Mouse (Mus musculus): ENCODE measurements around the gene Zc3h4.

Gene Zc3h4

GRCm38 (mm10) chr7:16433352-16433971, 32.8 kb downstream of the Zc3h4 start:
- DNase-seq (ENCODE audit: low spot score): no peak

DNA sequence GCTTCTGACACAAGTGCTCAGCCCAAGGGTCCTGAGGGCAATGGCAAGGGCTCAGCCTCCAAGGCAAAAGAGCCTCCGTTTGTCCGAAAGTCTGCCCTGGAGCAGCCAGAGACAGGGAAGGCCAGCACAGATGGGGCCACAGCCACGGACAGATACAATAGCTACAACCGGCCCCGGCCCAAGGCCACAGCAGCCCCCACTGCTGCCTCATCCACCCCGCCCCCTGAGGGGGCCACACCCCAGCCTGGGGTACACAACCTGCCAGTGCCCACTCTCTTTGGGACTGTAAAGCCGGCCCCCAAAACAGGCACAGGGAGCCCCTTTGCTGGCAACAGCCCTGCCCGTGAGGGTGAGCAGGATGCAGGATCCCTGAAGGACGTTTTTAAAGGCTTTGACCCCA, 34.4 kb downstream of the Zc3h4 start:
- DNase-seq (ENCODE audit: low spot score): no peak

GRCm38 (mm10) chr7:16441241-16441640, 40.5 kb downstream of the Zc3h4 start:
- no peak for DNase-seq (ENCODE audit: low spot score)

GRCm38 (mm10) chr7:16451656-16452055, 50.9 kb downstream of the Zc3h4 start:
- no peak for DNase-seq (ENCODE audit: low spot score)

GRCm38 (mm10) chr7:16452587-16453073, 51.9 kb downstream of the Zc3h4 start, which contains the start of gene Tmem160:
Gene Tmem160, plus strand, starts transcription at chr7:16452779.
- DNase-seq (ENCODE audit: low spot score): peak; percentile 70

DNA sequence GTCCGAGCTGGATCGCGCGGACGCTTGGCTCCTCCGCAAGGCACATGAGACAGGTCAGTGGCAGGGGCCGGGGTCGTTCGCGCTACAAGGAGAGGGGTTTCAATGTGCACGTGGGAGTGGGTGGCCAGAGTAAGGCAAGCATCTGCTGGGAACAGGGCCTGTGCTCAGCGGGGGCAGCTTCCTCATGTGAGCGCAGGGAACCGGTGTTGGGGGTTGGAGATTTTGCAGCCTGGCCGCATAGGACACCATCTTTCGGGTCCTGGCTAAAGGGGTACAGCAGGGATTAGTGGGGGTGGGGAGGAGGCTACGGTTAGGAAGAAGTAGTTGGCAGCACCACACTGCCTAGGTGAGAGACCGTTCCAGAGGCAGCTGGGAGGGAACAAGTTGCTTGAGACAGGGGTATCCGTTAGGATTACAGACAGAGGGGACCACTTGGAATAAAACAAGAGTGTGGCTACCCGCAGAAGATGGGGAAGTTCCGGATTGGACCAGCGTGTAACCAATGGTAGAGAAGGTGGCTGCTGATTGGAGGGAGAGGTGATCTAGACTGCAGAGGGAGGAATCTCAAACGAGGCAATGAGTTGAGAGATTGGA, 52.5 kb downstream of the Zc3h4 start:
- no peak for DNase-seq (ENCODE audit: low spot score)

DNA sequence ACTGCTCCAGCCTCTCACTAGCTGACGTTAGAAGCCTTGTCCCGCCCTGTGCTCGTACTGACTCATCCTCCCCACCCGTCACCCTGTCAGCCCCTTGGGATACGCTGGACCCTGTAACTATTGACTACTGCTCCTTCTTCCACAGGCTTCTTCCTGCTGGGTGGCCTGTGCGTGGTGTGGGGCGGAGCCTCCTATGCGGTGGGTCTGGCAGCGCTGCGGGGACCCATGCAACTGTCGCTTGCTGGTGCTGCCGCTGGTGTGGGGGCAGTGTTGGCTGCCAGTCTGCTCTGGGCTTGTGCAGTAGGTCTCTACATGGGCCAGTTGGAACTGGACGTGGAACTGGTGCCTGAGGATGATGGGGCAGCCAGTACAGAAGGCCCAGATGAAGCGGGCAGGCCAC, 54.3 kb downstream of the Zc3h4 start:
- no peak for DNase-seq (ENCODE audit: low spot score)

GRCm38 (mm10) chr7:16456289-16456688, 55.6 kb downstream of the Zc3h4 start:
- no peak for DNase-seq (ENCODE audit: low spot score)

- no peak for DNase-seq (ENCODE audit: low spot score)
These were observed 59.9 kb downstream of the Zc3h4 start for GRCm38 (mm10) chr7:16460566-16460965.

- no peak for DNase-seq (ENCODE audit: low spot score)
These were observed 60.4 kb downstream of the Zc3h4 start for GRCm38 (mm10) chr7:16461151-16461550.

- DNase-seq (ENCODE audit: low spot score): no peak
These were observed 61.0 kb downstream of the Zc3h4 start for GRCm38 (mm10) chr7:16461705-16462104.

DNA sequence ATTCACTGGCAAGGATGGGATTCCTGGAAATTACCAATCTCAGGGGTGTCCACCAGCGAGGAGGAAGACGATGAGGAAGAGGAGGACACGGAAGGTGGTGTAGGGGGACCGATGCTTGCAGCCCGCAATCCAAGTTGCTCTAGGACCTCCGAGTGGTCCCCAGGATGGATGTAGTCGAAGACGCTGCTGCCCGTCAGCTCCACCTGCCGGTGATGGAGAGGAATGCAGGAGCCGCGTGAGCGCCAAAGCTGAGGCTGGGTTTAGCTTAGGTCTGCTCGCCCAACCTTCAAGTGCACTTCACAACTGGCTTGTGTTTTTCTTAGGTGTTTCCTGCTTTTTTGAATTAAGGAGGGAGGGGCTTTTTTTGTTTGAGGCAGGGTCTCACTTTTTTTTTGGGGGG, 62.5 kb downstream of the Zc3h4 start:
- DNase-seq (ENCODE audit: low spot score): peak; percentile 71

- peak; percentile 56 for DNase-seq (ENCODE audit: low spot score)
These were observed 64.5 kb downstream of the Zc3h4 start for GRCm38 (mm10) chr7:16465160-16465559.

DNA sequence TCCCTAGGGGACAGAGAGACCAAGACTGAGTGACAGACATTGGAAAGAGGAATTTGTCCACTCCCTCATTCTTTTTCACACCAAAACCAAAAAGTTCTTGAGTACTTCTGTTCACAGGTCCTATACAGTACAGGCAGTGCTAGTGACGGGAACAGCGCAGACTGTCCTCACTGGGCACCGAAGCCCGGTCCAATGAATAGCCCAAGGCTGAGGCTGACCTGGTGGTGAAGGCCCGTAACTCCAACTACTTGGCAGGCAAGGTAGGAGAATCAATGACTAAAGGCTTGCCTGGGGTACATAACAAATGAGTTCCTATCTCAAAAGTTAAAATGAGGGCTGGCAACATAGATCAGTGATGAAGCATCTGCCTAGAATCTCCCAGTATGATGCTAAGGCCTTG, 64.9 kb downstream of the Zc3h4 start:
- no peak for DNase-seq (ENCODE audit: low spot score)

- no peak for DNase-seq (ENCODE audit: low spot score)
These were observed 65.9 kb downstream of the Zc3h4 start for GRCm38 (mm10) chr7:16466565-16466964.

DNA sequence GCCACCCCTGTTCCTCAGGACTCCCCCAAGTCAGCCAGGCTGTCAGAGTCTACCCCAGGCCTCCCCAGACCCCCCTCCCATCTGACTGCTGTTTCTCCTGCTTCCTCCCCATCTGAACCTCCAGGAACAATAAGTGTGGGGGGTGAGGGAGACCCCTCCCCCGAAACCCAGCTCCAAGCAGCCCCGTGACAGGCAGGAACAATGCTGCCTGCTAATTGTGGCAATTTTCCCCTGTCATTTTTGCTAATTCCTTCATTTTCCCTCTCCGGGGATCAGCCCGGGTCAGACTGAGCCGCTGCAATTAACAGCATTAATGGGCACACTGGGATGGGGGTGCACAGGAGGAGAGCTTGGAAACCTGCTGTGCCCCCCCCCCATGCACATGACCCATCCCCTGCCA, 67.4 kb downstream of the Zc3h4 start:
- DNase-seq (ENCODE audit: low spot score): no peak

DNA sequence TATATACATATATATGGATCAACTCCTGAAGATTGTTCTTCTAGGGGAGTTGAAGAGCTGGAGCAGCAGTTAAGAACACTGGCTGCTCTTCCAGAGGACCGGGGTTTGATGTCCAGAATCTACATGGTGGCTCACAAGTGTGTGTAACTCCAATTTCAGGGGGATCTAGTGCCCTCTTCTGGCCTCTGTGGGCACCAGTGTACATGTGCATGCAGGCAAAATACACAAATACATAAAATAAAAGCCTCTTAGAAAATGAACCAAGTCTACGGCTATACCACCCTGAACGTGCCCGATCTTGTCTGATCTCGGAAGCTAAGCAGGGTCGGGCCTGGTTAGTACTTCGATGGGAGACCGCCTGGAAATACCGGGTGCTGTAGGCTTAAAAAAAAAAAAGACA, 70.8 kb downstream of the Zc3h4 start:
- DNase-seq (ENCODE audit: low spot score): no peak

GRCm38 (mm10) chr7:16472116-16472709, 71.5 kb downstream of the Zc3h4 start:
- no peak for DNase-seq (ENCODE audit: low spot score)

- DNase-seq (ENCODE audit: low spot score): no peak
These were observed 73.1 kb downstream of the Zc3h4 start for GRCm38 (mm10) chr7:16473847-16474246.

DNA sequence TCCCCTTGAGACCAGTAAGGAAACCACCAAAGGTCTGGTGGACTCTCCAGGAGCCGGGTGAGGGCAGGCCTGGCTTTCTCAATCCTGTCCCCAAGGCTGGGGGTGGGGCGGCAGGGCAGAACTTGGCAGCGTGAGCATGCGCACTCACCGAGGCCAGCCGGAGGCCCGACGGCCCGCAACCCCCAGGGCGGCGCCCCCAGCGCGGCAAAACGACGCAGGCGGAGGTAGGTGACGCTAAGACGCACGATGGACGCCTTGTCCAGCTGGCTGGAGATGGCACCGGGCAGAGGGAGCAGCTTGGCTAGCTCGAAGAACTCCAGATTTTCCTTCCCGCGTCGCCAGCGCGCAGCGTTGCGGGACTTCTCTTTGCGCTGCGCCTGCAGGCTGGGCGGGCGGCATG, 73.7 kb downstream of the Zc3h4 start:
- no peak for DNase-seq (ENCODE audit: low spot score)

GRCm38 (mm10) chr7:16475321-16475720, 74.6 kb downstream of the Zc3h4 start:
- no peak for DNase-seq (ENCODE audit: low spot score)

- DNase-seq (ENCODE audit: low spot score): no peak
These were observed 75.3 kb downstream of the Zc3h4 start for GRCm38 (mm10) chr7:16475764-16476599.

DNA sequence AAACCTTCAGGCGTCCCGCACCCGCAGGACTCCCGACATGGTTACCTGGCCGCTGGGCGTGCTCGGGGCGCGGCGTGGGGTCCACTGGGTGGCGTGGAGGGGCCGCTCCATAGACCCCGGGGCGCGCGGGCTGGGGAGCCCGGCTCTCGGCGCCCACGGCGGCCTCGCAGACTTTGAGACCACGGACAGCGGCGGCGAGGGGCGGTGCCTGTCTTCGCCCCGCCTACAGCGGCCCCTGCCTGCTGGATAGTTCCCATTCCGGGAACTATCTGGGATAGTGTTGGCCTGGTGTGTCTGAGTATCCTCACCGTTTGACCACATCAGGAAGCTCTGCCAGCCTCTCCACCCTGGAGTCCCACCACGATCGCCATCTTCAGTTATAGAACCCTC, 75.9 kb downstream of the Zc3h4 start:
- no peak for DNase-seq (ENCODE audit: low spot score)
